Mouse (Mus musculus) forebrain, postnatal 0 days (tissue): ENCODE results near the gene Card10. TPM values are rescaled to one million over a fixed set of nuclear protein-coding genes. Genes with fewer than 3 reads are reported as not detected.

ENCODE experiments used
- ATAC-seq: fragments of 200-750 bp; cut with Nextera tagmentation; 2 replicates; pipeline ENCODE4 v1.8.0; 2017; ENCODE audit warnings: mild to moderate bottlenecking, moderate library complexity
- DNase-seq: peaks from one replicate; pipeline ENCODE4 v3.0.0-alpha.2; 2015
- H3K27ac ChIP-seq: fragments of 300-500 bp; sonication (generic); 2 replicates; pipeline ENCODE4 v1.5.1; 2014; ENCODE audit warnings: low read depth, mild to moderate bottlenecking, antibody characterized with exemption, low read length, moderate library complexity, mixed read lengths
- H3K27me3 ChIP-seq: fragments of 300-500 bp; sonication (generic); 2 replicates; pipeline ENCODE4 v1.6.1; 2014; ENCODE audit warnings: mild to moderate bottlenecking, low read length, mixed read lengths; ENCODE audit not compliant: insufficient read depth
- H3K36me3 ChIP-seq: fragments of 300-500 bp; sonication (generic); 2 replicates; pipeline ENCODE4 v1.6.1; 2014; ENCODE audit warnings: mild to moderate bottlenecking, moderate library complexity; ENCODE audit not compliant: insufficient read depth
- H3K4me1 ChIP-seq: fragments of 300-500 bp; sonication (generic); 2 replicates; pipeline ENCODE4 v1.6.1; 2014; ENCODE audit warnings: antibody characterized with exemption; ENCODE audit not compliant: insufficient read depth
- H3K4me2 ChIP-seq: fragments of 300-500 bp; sonication (generic); 2 replicates; pipeline ENCODE4 v1.6.1; 2014; ENCODE audit warnings: low read depth, mild to moderate bottlenecking, moderate library complexity
- H3K4me3 ChIP-seq: fragments of 300-500 bp; sonication (generic); 2 replicates; pipeline ENCODE4 v1.5.1; 2014; ENCODE audit warnings: low read depth, low read length, mixed read lengths
- H3K9ac ChIP-seq: fragments of 300-500 bp; sonication (generic); 2 replicates; pipeline ENCODE4 v1.6.1; 2014; ENCODE audit warnings: mild to moderate bottlenecking
- H3K9me3 ChIP-seq: fragments of 300-500 bp; sonication (generic); 2 replicates; pipeline ENCODE4 v1.6.1; 2016; ENCODE audit warnings: low read length
- CTCF ChIP-seq: sonication (generic); IDR thresholded peaks from 2 replicates; pipeline ENCODE4 v1.5.1; 2016; ENCODE audit warnings: antibody characterized with exemption, control low read depth, low read depth
- WGBS: fragments of 180-500 bp; shearing (Covaris S2); extraction: QIAGEN DNeasy Blood & Tissue Kit; methylation state at CpG from one replicate; pipeline ENCODE4 v1.1.7; 2014; 5-methylcytosine and 5-hydroxymethylcytosine counted together
- polyA plus RNA-seq: library from polyadenylated mRNA; unstranded; fragments of >200 nt; fragmentation: Nextera tagmentation; extraction: Ambion mirVana; gene quantifications from 2 replicates; pipeline ENCODE4 v1.2.1, GENCODE M21; 2015
- total RNA-seq: library from RNA; depleted of rRNA; stranded (reverse); fragments of >200 nt; gene quantifications from 2 replicates; pipeline ENCODE4 v1.2.3, GENCODE M21; 2014

Gene Card10
- total and polyA plus RNA-seq, 2 experiments from 2014 or later = 0.57 to 1.7 TPM

- no peak overlapping the region for H3K4me3 ChIP-seq
- WGBS = 74% methylated on average over 2 of the region's 2 CpGs
- no peak overlapping the region for H3K9ac ChIP-seq
- H3K27me3 ChIP-seq = no peaks in the 10 kb centered on the region
- no peak overlapping the region for H3K4me2 ChIP-seq
- H3K27ac ChIP-seq = no peak overlapping the region
- H3K36me3 ChIP-seq = no peaks in the 10 kb centered on the region
- H3K4me1 ChIP-seq = no peaks in the 10 kb centered on the region
- H3K9me3 ChIP-seq = no peaks in the 10 kb centered on the region
- DNase-seq (no peak), ATAC-seq (no peak)
- TF ChIP-seq CTCF = no peak
These were observed 6.1 kb upstream of the Card10 start for GRCm38 (mm10) chr15:78808980-78809379.

GRCm38 (mm10) chr15:78807141-78807540 lies 4.3 kb upstream of the Card10 start:
- H3K9me3 ChIP-seq = no peaks in the 10 kb centered on the region
- no peaks in the 10 kb centered on the region for H3K36me3 ChIP-seq
- no peak overlapping the region for H3K4me2 ChIP-seq
- no peak overlapping the region for H3K9ac ChIP-seq
- ATAC-seq (no peak), DNase-seq (no peak)
- H3K27ac ChIP-seq = no peak overlapping the region
- H3K27me3 ChIP-seq = no peaks in the 10 kb centered on the region
- TF ChIP-seq CTCF = no peak
- no peak overlapping the region for H3K4me3 ChIP-seq
- peaks cover 5% of the 10 kb centered on the region; the same call in 1 of the 2 replicates for H3K4me1 ChIP-seq
- WGBS = 84% methylated on average over 3 of the region's 3 CpGs

GRCm38 (mm10) chr15:78806614-78807013 lies 3.8 kb upstream of the Card10 start:
- ATAC-seq (no peak), DNase-seq (no peak)
- H3K27ac ChIP-seq = no peak overlapping the region
- H3K4me2 ChIP-seq = no peak overlapping the region
- H3K4me3 ChIP-seq = no peak overlapping the region
- H3K36me3 ChIP-seq = no peaks in the 10 kb centered on the region
- peaks cover 5% of the 10 kb centered on the region; the same call in 1 of the 2 replicates for H3K4me1 ChIP-seq
- H3K9me3 ChIP-seq = no peaks in the 10 kb centered on the region
- 38% methylated on average over 2 of the region's 2 CpGs for WGBS
- no peak overlapping the region for H3K9ac ChIP-seq
- H3K27me3 ChIP-seq = 0 out of 2 replicates have a peak, but pooled peaks cover under 1% of the 10 kb centered on the region
- TF ChIP-seq CTCF = no peak

GRCm38 (mm10) chr15:78805351-78805750 lies 2.5 kb upstream of the Card10 start:
- Histone ChIP-seq H3K9me3 (no peaks in the 10 kb centered on the region), H3K4me1 (peaks cover 5% of the 10 kb centered on the region; the same call in 1 of the 2 replicates), H3K4me2 (no peak overlapping the region), H3K27ac (no peak overlapping the region), H3K27me3 (peaks cover 12% of the 10 kb centered on the region; the same call in 1 of the 2 replicates), H3K36me3 (no peaks in the 10 kb centered on the region), H3K4me3 (no peak overlapping the region), H3K9ac (no peak overlapping the region)
- WGBS = 63% methylated on average over 2 of the region's 2 CpGs
- DNase-seq (no peak), ATAC-seq (no peak)
- TF ChIP-seq CTCF = no peak

GRCm38 (mm10) chr15:78804326-78804725 lies 1.5 kb upstream of the Card10 start:
- Histone ChIP-seq H3K27ac (no peak overlapping the region), H3K9ac (no peak overlapping the region), H3K27me3 (peaks cover 12% of the 10 kb centered on the region; the same call in 1 of the 2 replicates), H3K4me2 (no peak overlapping the region), H3K4me1 (peaks cover 5% of the 10 kb centered on the region; the same call in 1 of the 2 replicates), H3K36me3 (no peaks in the 10 kb centered on the region), H3K4me3 (no peak overlapping the region), H3K9me3 (no peaks in the 10 kb centered on the region)
- no peak for TF ChIP-seq CTCF
- ATAC-seq (no peak), DNase-seq (no peak)
- 12% methylated on average over 6 of the region's 6 CpGs for WGBS

- DNase-seq = no peak
- H3K4me3 ChIP-seq = no peak overlapping the region
These were observed 658 bp upstream of the Card10 start for GRCm38 (mm10) chr15:78803499-78803900.

GRCm38 (mm10) chr15:78801971-78802741 lies 686 bp downstream of the Card10 start:
- Histone ChIP-seq H3K27me3 (peaks cover 12% of the 10 kb centered on the region; the same call in 1 of the 2 replicates), H3K4me3 (peak overlapping the region; percentile 45), H3K36me3 (no peaks in the 10 kb centered on the region), H3K27ac (no peak overlapping the region), H3K9ac (peak overlapping the region; percentile 56), H3K4me1 (peaks cover 5% of the 10 kb centered on the region; the same call in 1 of the 2 replicates), H3K4me2 (peak overlapping the region; percentile 79), H3K9me3 (no peaks in the 10 kb centered on the region)
- DNase-seq = no peak
- no peak; the same call in 1 of the 2 replicates for TF ChIP-seq CTCF
- ATAC-seq = 0 out of 2 replicates have a peak, but pooled peaks have one; percentile 27
- WGBS = 4% methylated on average over 67 of the region's 67 CpGs

More at GRCm38 (mm10) chr15:78803499-78803900, 658 bp upstream of the Card10 start:
- H3K4me1 ChIP-seq = peaks cover 5% of the 10 kb centered on the region; the same call in 1 of the 2 replicates
- H3K27ac ChIP-seq = no peak overlapping the region
- H3K4me2 ChIP-seq = no peak overlapping the region
- peaks cover 12% of the 10 kb centered on the region; the same call in 1 of the 2 replicates for H3K27me3 ChIP-seq
- no peak for ATAC-seq
- 10% methylated on average over 8 of the region's 8 CpGs for WGBS
- H3K9me3 ChIP-seq = no peaks in the 10 kb centered on the region
- no peak overlapping the region for H3K9ac ChIP-seq
- TF ChIP-seq CTCF = no peak
- no peaks in the 10 kb centered on the region for H3K36me3 ChIP-seq
